Mouse (Mus musculus) lung, adult 2 months (tissue): ENCODE results near the gene Cotl1.

ENCODE experiments used
- CTCF ChIP-seq: fragments of 200-500 bp; IDR thresholded peaks from 2 replicates; pipeline ENCODE4 v1.5.1; 2011; ENCODE audit warnings: mild to moderate bottlenecking, low read length, control low read depth; ENCODE audit not compliant: insufficient read depth
- POLR2A ChIP-seq: fragments of 200-500 bp; IDR thresholded peaks from 2 replicates; pipeline ENCODE4 v1.6.1; 2011; ENCODE audit warnings: low read depth, mild to moderate bottlenecking, control low read depth, low read length, borderline replicate concordance; ENCODE audit errors: extremely low read depth

- no peak for TF ChIP-seq POLR2A
- no peak for TF ChIP-seq CTCF
Measured at GRCm38 (mm10) chr8:119807687-119808086, 32.7 kb downstream of the Cotl1 start.
